Mouse (Mus musculus) layer of hippocampus, adult 18-20 months (tissue): ENCODE data around the gene Olfr286. TPM values are rescaled to one million over a fixed set of nuclear protein-coding genes. Genes with fewer than 3 reads are reported as not detected.
A peak's percentile ranks its signal among the peaks of the same experiment; 100 is the strongest.

Experiments
- DNase-seq, 2 experiments: peaks; one replicate each; pipeline ENCODE4 v3.0.0; 2022; ENCODE audit warnings: low spot score in 2 of 2
- long read RNA-seq: library from polyadenylated mRNA; stranded (forward); transcript quantifications from one replicate; pipeline ENCODE4 v2.0.0, GENCODE M21; 2021
- total RNA-seq, 2 experiments: library from RNA; stranded (reverse); gene quantifications; 2 replicates each; pipeline ENCODE4 v1.2.3; 2021

Olfr286 gene
- not detected for total RNA-seq
- long read RNA-seq, result 0 reads

DNA sequence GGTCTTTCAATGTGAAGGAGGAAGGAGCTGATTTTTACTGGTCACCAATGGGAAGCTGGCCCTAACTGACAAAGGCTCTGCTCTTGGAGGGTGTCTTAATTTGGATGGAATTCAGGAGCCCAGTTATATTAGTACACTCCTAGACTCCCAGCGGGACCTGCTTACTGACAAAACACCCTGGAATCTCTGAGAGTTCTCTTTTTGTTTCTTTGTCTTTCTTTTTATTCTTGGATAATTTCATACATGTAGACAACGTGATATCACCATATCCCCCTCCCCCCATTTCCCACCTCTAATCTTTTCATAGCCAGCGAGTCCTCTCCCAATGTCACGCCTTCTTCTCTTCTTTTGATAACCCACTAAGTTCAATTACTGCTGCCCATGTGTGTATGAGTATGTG, at the start of gene Olfr286:
TSS of gene Olfr286 (minus strand) at position 101 of the 400 bp plus-strand sequence.
- no peak for DNase-seq

DNA sequence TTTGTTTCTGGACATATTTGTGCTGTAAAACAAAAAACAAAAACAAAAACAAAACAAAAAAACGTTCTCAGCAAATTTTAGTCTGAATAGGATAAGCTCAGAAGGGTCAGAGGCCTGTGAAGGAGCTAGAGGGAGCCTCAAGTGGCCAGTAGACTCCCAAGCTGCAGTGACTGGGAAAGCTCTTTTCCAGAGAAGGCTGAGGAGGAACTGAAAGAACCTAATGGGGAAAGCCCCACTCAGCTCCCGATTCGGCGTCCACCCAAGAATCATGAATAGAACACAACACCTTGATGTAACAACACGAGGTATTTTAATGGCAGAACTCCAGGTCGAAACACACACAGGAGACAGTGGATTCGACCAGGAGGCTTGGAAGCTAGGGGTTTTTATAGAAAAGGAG, 23.5 kb upstream of the Olfr286 start:
- no peak for DNase-seq

DNA sequence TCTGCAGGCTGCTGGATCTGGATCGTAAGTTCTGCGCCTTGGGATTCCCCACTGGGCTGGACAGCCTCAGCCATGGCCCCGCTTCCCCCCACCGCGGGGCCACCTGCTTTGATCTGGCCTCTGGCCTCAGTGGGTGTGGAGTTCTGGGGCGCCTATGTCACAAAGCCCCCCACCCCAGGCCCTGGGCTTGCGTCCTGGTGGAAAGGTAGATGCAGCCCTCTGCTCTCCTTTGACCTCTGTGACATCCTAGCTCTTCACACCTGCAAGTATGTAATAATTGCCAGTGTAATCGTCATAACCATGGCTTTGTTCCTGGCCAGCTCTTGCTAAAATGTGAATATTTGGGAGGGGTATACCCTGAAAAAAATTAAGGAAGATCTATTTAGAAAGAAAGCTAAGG, 22.9 kb upstream of the Olfr286 start, which contains the start of gene H1fnt:
TSS of gene H1fnt (minus strand) at position 101 of the 400 bp plus-strand sequence.
- no peak for DNase-seq

DNA sequence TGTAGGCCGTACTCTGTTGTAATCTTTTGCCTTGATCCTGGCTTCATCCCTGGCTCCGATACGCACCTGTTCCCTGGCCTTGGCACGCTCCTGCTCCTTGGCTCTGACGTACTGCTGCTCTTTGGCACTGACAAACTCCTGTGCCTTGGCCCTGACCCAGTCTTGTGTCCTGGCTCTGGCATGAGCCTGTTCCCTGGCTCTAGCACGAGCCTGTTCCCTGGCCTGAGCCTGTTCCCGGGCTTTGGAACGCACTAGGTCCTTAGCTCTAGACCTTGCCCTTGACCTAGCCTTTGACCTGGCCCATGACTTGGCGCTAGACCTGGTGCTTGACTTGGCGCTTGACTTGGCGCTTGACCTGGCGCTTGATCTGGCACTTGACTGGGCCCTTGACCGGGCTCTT, 22.0 kb upstream of the Olfr286 start:
- no peak for DNase-seq

- DNase-seq, result no peak
Observed at GRCm38 (mm10) chr15:98235442-98235841, 1.2 kb upstream of the Olfr286 start.

- no peak for DNase-seq
Observed at GRCm38 (mm10) chr15:98226096-98226495, 8.2 kb downstream of the Olfr286 start.

GRCm38 (mm10) chr15:98225610-98226009, 8.6 kb downstream of the Olfr286 start:
- DNase-seq, result no peak

DNA sequence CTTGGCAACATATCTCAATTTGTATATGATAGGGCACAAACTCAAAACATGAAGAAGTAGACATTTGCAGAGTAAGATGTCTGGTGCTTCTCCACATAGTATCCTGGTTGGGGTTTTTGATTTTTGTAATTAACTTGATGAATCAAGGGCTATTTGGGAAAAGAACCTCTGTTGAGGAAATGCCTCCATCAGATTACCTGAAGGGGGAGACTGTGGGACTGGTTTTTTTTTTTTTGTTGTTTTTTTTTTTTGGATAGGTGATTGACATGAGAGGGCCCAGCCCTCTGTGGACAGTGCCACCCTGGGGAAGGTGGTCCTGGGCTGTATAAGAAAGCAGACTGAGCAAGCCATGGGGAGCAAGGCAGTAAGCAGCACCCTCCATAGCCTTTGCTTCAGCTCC, 11.9 kb downstream of the Olfr286 start:
- no peak for DNase-seq

GRCm38 (mm10) chr15:98220877-98221276, 13.4 kb downstream of the Olfr286 start, which contains the start of the genes Gm44579 and Olfr287:
TSS of gene Gm44579 (minus strand) at chr15:98220977.
TSS of gene Olfr287 (minus strand) at chr15:98221056.
- peak in 1 of 2 experiments; percentile 2 for DNase-seq

DNA sequence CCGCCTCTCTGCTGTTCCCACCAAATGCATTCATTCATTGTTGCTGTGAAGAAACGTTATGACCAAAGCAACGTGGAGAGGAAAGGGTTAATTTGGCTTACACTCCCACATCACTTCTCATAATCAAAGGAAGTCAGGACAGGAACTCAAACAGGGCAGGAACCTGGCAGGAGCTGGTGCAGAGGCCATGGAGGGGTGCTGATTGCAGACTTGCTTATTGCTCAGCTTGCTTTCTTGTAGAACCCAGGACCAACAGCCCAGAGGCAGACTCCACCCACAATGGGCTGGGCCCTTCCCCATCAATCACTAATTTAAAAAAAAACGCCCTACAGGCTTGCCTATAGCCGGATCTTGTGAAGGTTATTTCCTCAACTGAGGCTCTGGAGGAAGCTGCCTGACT, 20.1 kb downstream of the Olfr286 start:
- DNase-seq, result no peak

DNA sequence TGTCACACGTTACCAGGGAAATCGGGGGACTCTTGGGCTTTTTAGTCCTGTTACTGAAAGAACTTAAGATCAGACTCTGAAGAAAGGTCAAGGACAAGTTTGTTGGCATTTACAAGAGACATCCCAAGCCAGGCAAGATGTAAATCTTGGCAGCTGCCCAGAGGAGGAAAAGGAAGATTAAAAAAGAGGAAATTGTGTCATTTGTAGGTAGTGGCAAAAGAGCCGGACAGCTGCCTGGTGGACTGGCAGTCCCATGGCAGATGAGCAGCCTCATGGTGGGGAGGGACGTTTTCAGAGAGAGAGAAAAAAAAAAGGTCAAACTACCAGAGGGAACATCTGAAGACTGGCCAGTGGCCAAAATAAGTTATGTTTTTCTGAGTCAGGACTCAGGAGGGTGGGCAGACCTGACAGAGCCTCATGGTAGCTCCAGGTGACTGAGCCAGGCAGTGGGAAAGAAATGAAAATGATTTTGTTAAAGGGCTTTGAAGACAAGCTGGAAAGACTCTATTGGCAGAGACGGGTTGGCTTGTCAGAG, 20.8 kb downstream of the Olfr286 start:
- no peak for DNase-seq

DNA sequence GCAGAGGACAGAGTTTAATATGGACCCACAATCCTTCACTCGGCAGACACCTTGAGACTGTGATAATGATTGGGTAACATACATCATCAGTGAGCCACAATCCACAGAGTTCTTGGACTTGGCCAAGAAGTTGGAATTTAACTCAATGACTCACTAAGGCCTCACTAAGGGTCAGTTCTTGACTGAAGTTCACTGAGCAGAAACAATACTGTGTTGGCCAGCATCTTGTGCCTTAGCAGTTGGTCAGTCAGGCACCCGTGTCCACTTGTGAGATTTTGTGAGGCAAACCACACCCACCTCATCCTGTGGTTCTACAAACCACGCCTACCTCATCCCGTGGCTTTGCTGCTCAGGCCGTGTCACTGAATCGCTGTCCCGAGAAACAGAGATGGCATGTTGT, 24.6 kb downstream of the Olfr286 start:
- DNase-seq, result no peak

DNA sequence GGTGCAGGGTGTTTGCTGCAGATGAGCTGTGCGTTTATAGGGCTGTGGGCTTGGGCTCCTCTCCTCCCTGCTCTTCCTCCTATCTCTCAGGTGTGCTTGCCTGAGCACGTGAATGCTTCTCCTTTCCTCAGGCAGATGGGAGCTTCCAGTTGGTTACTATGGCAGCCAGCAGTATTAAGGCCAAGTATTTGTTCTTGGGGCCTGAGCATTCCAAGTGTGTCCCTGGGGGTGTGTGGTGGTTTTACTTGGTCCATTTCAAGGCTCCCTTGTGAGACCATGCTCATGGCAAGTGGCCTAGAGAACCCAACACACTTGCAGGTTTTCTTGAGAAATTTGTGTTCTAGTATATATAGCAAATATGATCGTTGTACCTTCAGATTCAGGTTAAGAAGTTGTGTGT, 38.8 kb downstream of the Olfr286 start, which contains the start of gene Olfr288:
TSS of gene Olfr288 (minus strand) at position 101 of the 400 bp plus-strand sequence.
- DNase-seq, result no peak

DNA sequence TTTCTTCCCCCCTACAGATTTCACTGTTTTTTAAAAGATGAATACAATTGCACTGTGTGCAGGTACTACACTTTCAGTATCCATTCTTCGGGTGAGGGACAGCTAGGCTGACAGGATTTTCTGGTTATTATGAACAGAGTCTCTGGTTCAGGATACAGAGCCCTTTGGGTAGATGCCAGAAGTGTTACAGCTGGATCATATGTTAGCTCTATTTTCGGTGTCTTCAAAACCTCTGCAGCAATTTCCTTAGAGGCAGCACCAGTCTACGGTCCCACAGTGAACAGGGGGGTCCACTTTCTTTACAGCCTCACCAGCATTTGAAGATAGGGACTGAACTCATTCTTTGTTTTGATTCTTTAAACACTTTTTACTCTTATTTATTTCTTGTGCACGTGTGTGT, 49.8 kb downstream of the Olfr286 start:
- DNase-seq, result no peak

- DNase-seq, result no peak
Observed at GRCm38 (mm10) chr15:98181856-98182570, 52.2 kb downstream of the Olfr286 start.

GRCm38 (mm10) chr15:98181132-98181711, 53.0 kb downstream of the Olfr286 start:
- peak; percentile 91 for DNase-seq

- no peak for DNase-seq
Observed at GRCm38 (mm10) chr15:98180567-98181131, 53.6 kb downstream of the Olfr286 start.

DNA sequence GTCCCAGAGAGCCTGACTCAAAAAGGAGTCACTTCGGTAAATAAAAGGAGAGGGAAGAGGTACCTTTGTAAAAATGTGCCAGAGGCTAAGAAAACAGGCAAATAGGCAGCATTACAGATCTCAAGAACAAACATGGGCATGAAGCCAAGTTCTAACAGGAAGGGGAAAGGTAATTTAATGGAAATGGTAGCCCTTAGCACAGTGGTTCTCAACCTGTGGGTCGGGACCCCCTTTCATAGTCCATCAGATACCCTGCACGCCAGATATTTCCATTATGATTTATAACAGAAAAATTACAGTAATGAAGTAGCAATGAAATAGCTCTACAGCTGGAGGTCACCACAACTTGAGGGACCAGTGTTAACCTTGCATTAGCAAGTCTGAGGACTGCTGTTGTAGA, 56.9 kb downstream of the Olfr286 start:
- DNase-seq, result no peak
